Mouse (Mus musculus) heart, embryonic 15.5 days (tissue): ENCODE measurements around the gene Tubgcp6. TPM values are rescaled to one million over a fixed set of nuclear protein-coding genes. Genes with fewer than 3 reads are reported as not detected.

Experiments used
- ATAC-seq: fragments of 200-750 bp; cut with Nextera tagmentation; replicated peaks from 2 replicates; pipeline ENCODE4 v1.8.0; 2017; ENCODE audit warnings: low read depth, moderate TSS enrichment; ENCODE audit not compliant: insufficient number of reproducible peaks, insufficient read depth, low FRiP score
- H3K27ac ChIP-seq: fragments of 300-500 bp; sonication (generic); 2 replicates; pipeline ENCODE4 v1.5.1; 2015; ENCODE audit warnings: mild to moderate bottlenecking, inconsistent platforms
- H3K27me3 ChIP-seq: fragments of 300-500 bp; sonication (generic); 2 replicates; pipeline ENCODE4 v1.6.1; 2015; ENCODE audit warnings: inconsistent platforms
- H3K36me3 ChIP-seq: fragments of 300-500 bp; sonication (generic); 2 replicates; pipeline ENCODE4 v1.6.1; 2015; ENCODE audit warnings: mild to moderate bottlenecking, inconsistent platforms
- H3K4me1 ChIP-seq: fragments of 300-500 bp; sonication (generic); replicated peaks from 2 replicates; pipeline ENCODE4 v1.6.1; 2015; ENCODE audit warnings: inconsistent platforms
- H3K4me2 ChIP-seq: fragments of 300-500 bp; sonication (generic); 2 replicates; pipeline ENCODE4 v1.6.1; 2015; ENCODE audit warnings: inconsistent platforms, mild to moderate bottlenecking, moderate library complexity
- H3K4me3 ChIP-seq: fragments of 300-500 bp; sonication (generic); 2 replicates; pipeline ENCODE4 v1.5.1; 2015; ENCODE audit warnings: mild to moderate bottlenecking, inconsistent platforms
- H3K9ac ChIP-seq: fragments of 300-500 bp; sonication (generic); 2 replicates; pipeline ENCODE4 v1.6.1; 2015; ENCODE audit warnings: mild to moderate bottlenecking, inconsistent platforms
- H3K9me3 ChIP-seq: fragments of 300-500 bp; sonication (generic); replicated peaks from 2 replicates; pipeline ENCODE4 v1.6.1; 2016; ENCODE audit warnings: inconsistent platforms
- WGBS: fragments of 180-500 bp; shearing (Covaris S2); methylation state at CpG from one replicate; pipeline ENCODE4 v1.1.7; 2015; ENCODE audit warnings: mixed read lengths; 5-methylcytosine and 5-hydroxymethylcytosine counted together
- polyA plus RNA-seq: library from polyadenylated mRNA; unstranded; fragments of >200 nt; fragmentation: Nextera tagmentation; extraction: Ambion mirVana; gene quantifications from 2 replicates; pipeline ENCODE4 v1.2.1, GENCODE M21; 2015

The Tubgcp6 gene
- polyA plus RNA-seq = 7.9 and 10.6 TPM in 2 replicates

DNA sequence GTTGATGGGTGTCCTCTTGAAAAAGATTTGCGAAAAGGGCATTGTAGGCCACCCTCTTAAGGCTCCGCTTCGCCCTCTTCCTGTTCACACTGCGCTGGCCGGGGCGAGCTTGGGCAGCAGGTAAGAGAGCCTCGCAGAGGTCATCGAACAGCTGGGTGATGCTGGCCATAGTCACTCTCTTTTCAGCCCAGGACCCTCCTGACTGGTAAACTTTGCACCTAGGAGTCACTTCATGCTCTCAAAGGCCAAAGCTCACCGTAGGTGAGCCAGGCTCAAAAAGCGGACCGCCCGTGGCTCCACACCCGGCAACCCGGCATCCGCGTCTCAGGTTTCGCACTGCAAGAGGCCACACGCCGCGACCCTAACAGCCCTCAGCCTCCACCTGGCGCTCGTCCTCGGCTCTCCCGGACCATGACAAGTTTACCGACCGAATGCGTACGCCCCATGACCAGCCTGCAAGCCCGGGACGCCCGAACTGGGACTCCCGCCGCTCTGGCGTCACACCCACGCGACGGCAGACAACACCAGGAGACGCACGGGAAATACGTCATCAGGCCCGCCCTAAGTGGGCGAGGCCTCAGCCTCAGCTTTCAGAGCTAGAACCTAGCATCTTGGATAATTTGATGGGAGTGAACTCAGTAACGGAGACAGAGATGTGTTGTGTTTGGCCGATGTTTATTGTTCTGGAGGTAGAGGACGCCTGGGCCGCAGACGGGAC, at the start of gene Tubgcp6:
TSS of gene Tubgcp6 (minus strand) at position 464 of the 718 bp plus-strand sequence.
- under 1% methylated on average over 47 of the region's 47 CpGs for WGBS
- Histone ChIP-seq H3K4me1 (peaks cover 43% of the 10 kb centered on the region), H3K36me3 (peaks cover 15% of the 10 kb centered on the region)

DNA sequence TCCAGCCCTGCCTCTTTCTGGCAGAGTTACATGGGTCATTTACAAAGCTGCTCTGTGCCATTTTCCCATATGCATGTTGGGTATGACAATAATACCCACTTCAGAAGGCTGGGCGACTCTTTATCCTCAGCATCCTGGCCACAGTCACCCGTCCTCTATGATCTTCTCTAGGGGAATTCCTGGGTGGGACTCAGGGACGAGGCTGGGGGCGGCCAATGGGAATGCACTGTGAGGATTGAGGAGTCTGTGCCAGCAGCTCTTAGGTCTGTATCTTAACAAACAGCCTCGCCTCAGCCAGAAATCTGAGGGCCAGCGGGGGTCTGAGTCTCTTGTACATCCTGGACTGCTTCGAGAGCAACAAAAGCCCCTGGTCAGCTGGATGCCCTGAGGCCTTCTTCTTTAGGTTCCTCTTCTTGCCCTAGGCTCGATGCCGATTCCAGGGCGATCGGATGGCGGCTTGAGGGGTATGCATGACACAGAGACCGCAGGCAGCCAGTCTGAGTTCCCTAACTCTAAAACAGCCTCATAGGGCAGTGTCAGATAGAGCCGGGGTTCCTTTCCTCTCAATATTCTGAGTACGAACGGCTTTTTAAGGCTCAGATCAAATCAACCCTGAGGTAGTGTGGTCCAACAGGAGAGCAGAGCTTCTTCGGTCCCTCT, 49.5 kb upstream of the Tubgcp6 start:
- Histone ChIP-seq H3K27ac (peak overlapping the region; percentile 50), H3K27me3 (no peaks in the 10 kb centered on the region), H3K36me3 (peaks cover 8% of the 10 kb centered on the region; the same call in 1 of the 2 replicates), H3K4me1 (peaks cover 94% of the 10 kb centered on the region), H3K9ac (peak overlapping the region; percentile 67; the same call in 1 of the 2 replicates), H3K4me2 (peak overlapping the region; percentile 97), H3K4me3 (peak overlapping the region; percentile 59), H3K9me3 (no peaks in the 10 kb centered on the region)
- no peak for ATAC-seq
- 46% methylated on average over 17 of the region's 17 CpGs for WGBS

More for the DNA sequence above, at the start of gene Tubgcp6:
- H3K4me3 ChIP-seq = peak within 1 kb of the TSS; percentile 98
- H3K4me2 ChIP-seq = peak within 1 kb of the TSS; percentile 96
- no peaks in the 10 kb centered on the region for H3K27me3 ChIP-seq
- no peaks in the 10 kb centered on the region for H3K9me3 ChIP-seq
- ATAC-seq = peak; percentile 83
- peak within 1 kb of the TSS; percentile 75 for H3K27ac ChIP-seq
- H3K9ac ChIP-seq = peak within 1 kb of the TSS; percentile 91

DNA sequence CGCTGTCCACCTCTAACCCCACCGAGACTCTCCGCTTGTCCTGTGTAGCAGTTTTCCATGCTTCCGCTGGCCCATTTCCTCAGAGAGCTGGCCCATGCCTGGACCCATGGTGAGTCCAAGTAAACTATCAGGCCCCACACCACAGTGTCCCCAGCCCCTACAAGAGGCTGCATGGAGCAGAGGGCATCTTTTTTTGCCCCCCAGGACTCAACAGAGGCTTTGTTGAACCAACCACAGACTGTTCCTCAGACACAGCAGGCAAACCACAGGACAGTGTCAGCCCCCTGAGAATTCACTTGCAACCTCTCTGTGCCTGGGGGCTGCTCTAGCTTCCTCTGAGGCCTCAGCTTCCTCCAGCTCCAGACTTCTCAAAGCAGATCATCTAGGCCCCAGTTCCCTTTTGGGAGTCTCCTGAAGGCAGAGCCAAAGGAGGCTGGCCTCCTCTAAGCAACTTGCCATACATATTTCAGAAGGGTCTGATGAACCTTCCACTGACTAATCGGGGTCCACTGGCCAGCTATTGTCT, 48.7 kb upstream of the Tubgcp6 start:
- no peaks in the 10 kb centered on the region for H3K27me3 ChIP-seq
- H3K36me3 ChIP-seq = peaks cover 17% of the 10 kb centered on the region
- H3K9ac ChIP-seq = no peak overlapping the region; the same call in 1 of the 2 replicates
- 87% methylated on average over 5 of the region's 5 CpGs for WGBS
- H3K27ac ChIP-seq = peak overlapping the region; percentile 35; the same call in 1 of the 2 replicates
- peaks cover 85% of the 10 kb centered on the region for H3K4me1 ChIP-seq
- no peak overlapping the region for H3K4me2 ChIP-seq
- H3K4me3 ChIP-seq = no peak overlapping the region
- no peak for ATAC-seq
- H3K9me3 ChIP-seq = no peaks in the 10 kb centered on the region

DNA sequence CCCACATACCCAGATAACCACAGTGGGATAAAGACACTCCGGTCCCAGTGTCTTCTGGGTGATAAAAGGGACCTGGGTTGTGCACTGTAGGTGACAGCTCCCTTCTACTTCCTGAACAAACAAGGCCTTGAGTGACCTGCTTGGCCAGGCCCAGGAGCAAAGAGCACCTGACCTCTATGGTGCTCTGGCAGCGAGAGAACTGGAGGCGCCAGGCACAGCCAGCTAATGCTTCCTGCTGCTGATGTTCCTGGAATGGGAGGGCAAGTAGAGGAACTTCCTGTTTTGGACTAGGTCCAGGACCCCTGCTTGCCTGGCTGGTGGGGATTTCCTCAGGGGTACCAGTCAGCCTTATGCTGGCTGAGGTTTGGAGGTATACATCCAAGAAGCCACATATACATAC, 47.2 kb upstream of the Tubgcp6 start:
- 21% methylated on average over 3 of the region's 3 CpGs for WGBS
- Histone ChIP-seq H3K36me3 (peaks cover 32% of the 10 kb centered on the region), H3K4me2 (peak overlapping the region; percentile 54), H3K9ac (0 out of 2 replicates have a peak overlapping the region, but pooled peaks have one; percentile 9), H3K9me3 (no peaks in the 10 kb centered on the region), H3K4me1 (peaks cover 71% of the 10 kb centered on the region), H3K27me3 (no peaks in the 10 kb centered on the region), H3K4me3 (no peak overlapping the region), H3K27ac (peak overlapping the region; percentile 94)
- ATAC-seq = peak; percentile 19; the same call in 1 of the 2 replicates

DNA sequence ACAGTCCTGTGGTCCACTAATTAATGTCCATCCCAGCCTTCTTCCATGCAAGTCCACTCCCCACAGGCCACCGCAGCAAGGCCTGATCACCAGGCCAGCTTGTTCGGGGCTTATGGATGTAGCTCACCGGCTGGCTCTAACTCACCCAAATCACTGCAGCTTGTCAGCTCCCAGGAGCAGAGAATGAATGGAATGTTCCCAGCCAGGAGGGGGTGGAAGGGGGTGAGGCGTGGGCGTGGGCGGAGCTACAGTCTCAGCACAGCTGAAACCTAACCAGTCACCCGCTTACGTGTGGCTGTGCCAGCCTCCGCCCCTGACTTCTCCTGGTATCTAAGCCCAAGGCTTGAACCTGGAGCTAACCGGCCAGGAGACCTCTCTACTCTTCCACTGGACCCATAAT, 46.5 kb upstream of the Tubgcp6 start:
- Histone ChIP-seq H3K4me3 (peak overlapping the region; percentile 31), H3K9me3 (no peaks in the 10 kb centered on the region), H3K36me3 (peaks cover 38% of the 10 kb centered on the region), H3K27ac (peak overlapping the region; percentile 94), H3K9ac (peak overlapping the region; percentile 29; the same call in 1 of the 2 replicates), H3K4me1 (peaks cover 64% of the 10 kb centered on the region), H3K27me3 (no peaks in the 10 kb centered on the region), H3K4me2 (peak overlapping the region; percentile 54)
- peak; percentile 81 for ATAC-seq
- WGBS = 7% methylated on average over 10 of the region's 10 CpGs

DNA sequence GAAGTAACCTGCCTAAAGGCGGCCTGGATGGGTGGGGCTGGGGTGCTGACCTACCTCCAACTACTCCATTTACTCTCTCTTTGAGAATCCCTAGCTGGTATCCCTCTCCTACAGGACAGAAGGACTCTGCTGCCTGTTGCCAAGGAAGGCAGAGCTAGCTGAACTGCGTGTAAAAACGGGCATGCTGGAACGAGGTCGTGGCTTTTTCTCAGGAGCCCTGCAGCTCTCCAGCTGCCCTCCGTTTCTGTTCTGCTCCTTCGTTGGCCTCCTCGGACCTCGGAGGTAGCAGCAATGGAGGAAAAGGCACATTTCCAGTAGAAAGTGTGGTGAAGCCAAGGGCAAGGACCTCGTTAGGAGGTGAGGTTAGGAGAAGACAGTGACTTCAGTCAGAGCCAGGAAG, 46.0 kb upstream of the Tubgcp6 start:
- peak overlapping the region; percentile 31 for H3K4me3 ChIP-seq
- no peaks in the 10 kb centered on the region for H3K9me3 ChIP-seq
- peak overlapping the region; percentile 29; the same call in 1 of the 2 replicates for H3K9ac ChIP-seq
- ATAC-seq = no peak
- H3K27ac ChIP-seq = peak overlapping the region; percentile 94
- H3K36me3 ChIP-seq = peaks cover 43% of the 10 kb centered on the region
- peaks cover 59% of the 10 kb centered on the region for H3K4me1 ChIP-seq
- H3K27me3 ChIP-seq = no peaks in the 10 kb centered on the region
- peak overlapping the region; percentile 54 for H3K4me2 ChIP-seq
- WGBS = 29% methylated on average over 10 of the region's 10 CpGs

DNA sequence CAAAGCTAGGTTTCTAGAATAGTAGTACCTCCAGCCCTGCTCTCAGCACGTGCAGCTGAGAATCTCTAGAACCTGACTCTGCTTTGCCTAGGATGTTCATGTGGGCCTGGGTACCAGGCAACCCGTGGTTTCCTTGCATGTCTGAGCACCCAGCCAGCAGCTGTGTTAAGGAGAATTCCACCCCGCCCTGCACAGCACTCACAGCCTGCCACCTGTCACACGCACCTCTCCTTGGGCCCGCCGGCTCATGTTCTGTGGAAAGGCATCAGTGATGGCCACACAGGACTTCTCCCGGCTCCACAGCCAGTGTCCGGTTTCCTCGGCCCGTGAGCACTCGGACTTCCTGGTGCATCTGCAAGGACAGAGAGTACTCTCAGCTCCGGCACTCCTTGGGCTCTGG, 42.6 kb upstream of the Tubgcp6 start:
- 90% methylated on average over 12 of the region's 12 CpGs for WGBS
- Histone ChIP-seq H3K36me3 (peaks cover 78% of the 10 kb centered on the region), H3K27me3 (no peaks in the 10 kb centered on the region)

DNA sequence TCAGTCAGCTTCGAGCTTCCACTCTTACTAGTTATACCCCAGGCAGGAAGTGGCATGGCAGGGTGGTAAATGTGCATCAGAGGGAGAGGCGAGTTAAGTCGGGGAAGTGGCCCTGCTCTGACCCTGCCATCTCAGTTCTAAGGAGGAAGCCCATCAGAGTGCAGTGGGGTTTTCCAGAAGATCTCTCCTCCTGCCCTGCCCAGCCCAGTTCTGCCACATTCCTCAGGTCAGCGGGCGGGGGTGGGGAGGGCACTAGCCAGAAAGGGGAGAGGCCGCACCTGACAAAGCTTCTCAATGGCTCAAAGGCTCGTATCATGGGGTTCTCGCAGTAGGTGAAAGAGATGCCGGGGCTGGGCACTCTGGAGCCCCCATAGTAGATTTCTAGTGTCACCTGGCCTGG, 38.5 kb upstream of the Tubgcp6 start:
- no peak overlapping the region for H3K4me2 ChIP-seq
- no peaks in the 10 kb centered on the region for H3K4me1 ChIP-seq
- 81% methylated on average over 9 of the region's 9 CpGs for WGBS
- H3K4me3 ChIP-seq = no peak overlapping the region
- peaks cover 100% of the 10 kb centered on the region for H3K36me3 ChIP-seq
- ATAC-seq = no peak
- no peak overlapping the region for H3K9ac ChIP-seq
- H3K27ac ChIP-seq = no peak overlapping the region
- no peaks in the 10 kb centered on the region for H3K9me3 ChIP-seq
- no peaks in the 10 kb centered on the region for H3K27me3 ChIP-seq

More for the DNA sequence above, 42.6 kb upstream of the Tubgcp6 start:
- Histone ChIP-seq H3K9me3 (no peaks in the 10 kb centered on the region), H3K4me2 (no peak overlapping the region), H3K27ac (no peak overlapping the region), H3K4me3 (no peak overlapping the region), H3K4me1 (peaks cover 24% of the 10 kb centered on the region), H3K9ac (no peak overlapping the region)
- no peak for ATAC-seq

DNA sequence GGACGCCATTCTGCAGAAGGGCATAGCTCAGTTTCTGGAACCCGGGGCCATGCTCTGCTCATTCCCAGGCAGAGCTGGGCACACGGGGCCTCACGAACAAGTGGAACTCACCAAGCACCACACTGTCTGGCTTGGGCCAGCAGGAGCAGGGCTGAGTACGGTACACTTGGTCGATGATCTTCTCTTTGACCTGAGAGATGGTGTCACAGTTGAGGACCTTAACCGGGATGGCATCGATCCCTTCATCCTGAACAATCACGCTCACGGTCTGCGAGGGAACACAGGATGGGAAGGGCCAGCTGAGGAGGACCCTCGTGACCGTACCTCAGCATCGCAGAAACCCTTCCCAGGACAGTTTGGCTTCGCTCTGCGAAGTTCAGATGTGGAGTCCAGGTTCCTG, 35.6 kb upstream of the Tubgcp6 start:
- no peaks in the 10 kb centered on the region for H3K27me3 ChIP-seq
- peaks cover 98% of the 10 kb centered on the region for H3K36me3 ChIP-seq
- H3K4me1 ChIP-seq = no peaks in the 10 kb centered on the region
- 92% methylated on average over 16 of the region's 16 CpGs for whole genome bisulfite sequencing
- H3K9ac ChIP-seq = no peak overlapping the region
- no peak overlapping the region for H3K27ac ChIP-seq
- ATAC-seq = no peak
- H3K9me3 ChIP-seq = no peaks in the 10 kb centered on the region
- no peak overlapping the region for H3K4me2 ChIP-seq
- no peak overlapping the region for H3K4me3 ChIP-seq

DNA sequence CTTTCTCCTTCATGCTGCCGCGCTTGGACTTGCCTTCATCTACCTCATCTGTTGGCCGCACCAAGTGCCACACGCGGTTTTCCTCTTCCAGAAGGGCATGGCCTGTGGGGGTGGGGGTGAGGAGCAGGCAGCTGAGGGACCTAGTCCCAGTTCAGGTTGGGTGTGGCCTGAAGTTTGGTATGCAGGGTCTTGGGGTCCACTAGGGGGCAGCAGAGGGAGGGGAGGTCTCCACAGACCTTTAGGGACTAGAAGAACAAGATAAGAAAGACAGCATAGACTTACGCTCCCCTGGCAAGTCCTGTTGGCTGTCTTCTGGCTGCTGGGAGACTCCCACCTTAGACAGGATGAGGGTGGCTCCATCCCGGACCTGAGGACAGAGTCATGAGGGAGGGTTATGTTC, 35.0 kb upstream of the Tubgcp6 start:
- Histone ChIP-seq H3K27ac (no peak overlapping the region), H3K9ac (no peak overlapping the region), H3K4me1 (no peaks in the 10 kb centered on the region), H3K27me3 (no peaks in the 10 kb centered on the region), H3K9me3 (no peaks in the 10 kb centered on the region), H3K36me3 (peaks cover 92% of the 10 kb centered on the region), H3K4me3 (no peak overlapping the region), H3K4me2 (no peak overlapping the region)
- ATAC-seq = no peak
- 47% methylated on average over 7 of the region's 7 CpGs for WGBS

DNA sequence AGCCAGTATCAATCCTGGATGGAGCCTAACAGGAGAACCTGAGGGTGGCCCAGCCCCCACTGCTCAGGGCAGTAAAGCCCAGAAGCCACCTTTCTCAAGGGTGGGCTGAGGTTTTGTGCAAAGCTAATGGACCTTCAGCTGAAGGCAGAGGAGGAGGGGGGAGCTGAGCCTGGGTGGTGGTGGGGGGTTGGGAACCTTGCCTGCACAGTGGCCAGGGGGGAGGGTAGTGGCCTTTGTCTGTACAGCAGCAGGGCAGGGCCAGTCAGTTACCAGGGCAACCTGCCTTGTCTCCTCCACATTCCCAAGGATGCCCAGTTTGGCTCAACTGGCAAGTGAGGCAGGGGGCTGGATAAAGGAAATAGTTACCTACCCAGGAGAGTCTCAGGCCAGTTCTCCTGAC, 29.4 kb upstream of the Tubgcp6 start:
- H3K27me3 ChIP-seq = peaks cover 27% of the 10 kb centered on the region
- H3K9me3 ChIP-seq = no peaks in the 10 kb centered on the region
- no peak for ATAC-seq
- H3K27ac ChIP-seq = no peak overlapping the region
- peaks cover 23% of the 10 kb centered on the region for H3K4me1 ChIP-seq
- no peak overlapping the region for H3K4me3 ChIP-seq
- no peak overlapping the region for H3K9ac ChIP-seq
- H3K36me3 ChIP-seq = peaks cover 36% of the 10 kb centered on the region
- no peak overlapping the region for H3K4me2 ChIP-seq
